Mouse (Mus musculus) kidney, postnatal 4 days (tissue): ENCODE results near the gene Pi4k2a.
"Not testable (repeated sequence)": the region's sequence is repeated elsewhere in the genome, so short reads cannot be mapped to it uniquely, and the experiment has no call there.

Experiments
- DNase-seq, 2 experiments: peaks; one replicate each; pipeline ENCODE4 v3.0.0; 2021; ENCODE audit warnings: mixed read lengths in 2 of 2

The Pi4k2a gene

DNA sequence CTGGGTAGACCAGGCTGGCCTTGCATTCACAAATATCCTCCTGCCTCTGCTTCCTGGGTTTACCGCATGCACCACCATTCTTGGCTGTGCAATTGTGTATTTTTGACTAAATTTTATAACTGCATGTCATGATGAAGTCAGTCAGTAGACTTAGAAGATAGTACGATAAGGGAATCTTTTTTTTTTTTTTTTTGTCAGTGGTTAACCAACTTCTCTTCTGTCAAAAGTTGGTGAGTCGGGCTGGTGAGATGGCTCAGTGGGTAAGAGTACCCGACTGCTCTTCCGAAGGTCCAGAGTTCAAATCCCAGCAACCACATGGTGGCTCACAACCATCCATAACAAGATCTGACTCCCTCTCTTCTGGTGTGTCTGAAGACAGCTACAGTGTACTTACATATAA lies 8.7 kb upstream of the Pi4k2a start:
- not testable (repeated sequence) for DNase-seq

DNA sequence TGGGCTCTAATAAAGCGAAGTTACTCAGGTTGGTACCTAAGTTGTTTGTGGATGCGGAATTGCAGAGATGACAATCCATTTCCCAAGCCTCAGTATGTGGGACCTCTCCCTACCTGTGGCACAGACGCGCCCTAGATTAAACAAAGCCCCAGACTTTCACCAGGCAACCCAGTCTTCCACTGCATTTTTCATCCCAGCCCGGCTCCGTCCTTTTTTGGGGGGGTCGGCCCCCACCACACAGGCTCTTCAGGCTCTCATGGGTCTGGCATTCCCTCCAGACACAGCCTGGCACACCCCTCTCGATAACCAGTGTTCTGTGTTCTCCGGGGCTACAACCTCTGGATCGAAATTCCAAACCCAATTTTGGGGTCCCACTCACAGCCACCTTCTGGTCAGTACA lies 4.6 kb upstream of the Pi4k2a start:
- no peak for DNase-seq

DNA sequence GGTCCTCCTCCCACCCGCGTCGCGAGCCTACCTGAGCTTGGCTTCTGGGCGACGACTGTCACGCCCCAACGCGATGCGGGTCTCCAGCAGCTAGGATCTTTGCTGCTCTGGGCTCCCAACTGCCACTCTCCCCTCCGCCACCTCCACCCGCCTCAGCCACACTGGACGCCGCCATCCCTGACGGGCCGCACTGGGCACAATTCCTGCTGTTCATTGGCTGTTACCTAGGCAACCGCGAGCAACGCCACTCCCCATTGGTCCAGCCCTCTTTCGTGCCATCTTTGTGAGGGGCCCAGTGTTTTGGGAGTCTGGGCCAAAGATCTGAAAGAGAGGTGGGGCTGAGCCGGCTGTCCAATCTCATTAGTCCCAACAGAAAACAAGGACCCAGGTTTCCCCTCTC lies 4.1 kb upstream of the Pi4k2a start, which contains the start of gene Morn4:
Gene Morn4 (minus strand): TSS at position 192 of the 400 bp plus-strand sequence.
- DNase-seq, result peak; percentile 91 to 95

DNA sequence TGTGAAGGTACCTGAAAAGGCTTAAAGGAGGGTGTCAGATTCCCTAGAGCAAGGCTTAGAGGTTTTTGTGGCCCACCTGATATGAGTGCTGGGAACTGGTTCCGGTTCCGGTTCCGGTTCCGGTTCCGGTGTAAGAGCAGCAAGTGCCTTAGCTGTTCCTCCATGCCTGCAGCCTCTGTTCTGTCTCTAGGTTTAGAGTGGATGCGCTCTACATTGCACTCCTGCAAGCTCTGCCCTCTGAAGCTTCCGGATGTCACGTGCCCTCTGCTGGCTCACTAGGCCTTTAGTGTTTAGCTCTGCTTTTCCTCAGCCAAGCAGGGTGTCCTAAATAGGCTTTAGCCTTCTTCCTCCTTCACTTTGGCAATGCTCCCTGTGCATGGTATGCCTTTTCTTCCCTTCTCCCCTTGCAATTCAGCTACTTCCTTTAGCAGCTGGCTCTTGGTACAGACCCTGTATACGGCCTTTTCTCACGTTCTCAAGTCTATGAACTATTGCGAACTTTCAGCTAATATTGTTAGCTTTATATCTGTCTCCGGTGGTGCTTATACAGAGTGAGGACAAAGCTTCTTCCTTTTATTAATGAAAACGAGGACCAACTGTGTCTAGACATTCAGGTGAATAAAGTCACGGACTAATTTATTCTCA lies 1.0 kb upstream of the Pi4k2a start:
- DNase-seq, result peak; percentile 61 to 74

DNA sequence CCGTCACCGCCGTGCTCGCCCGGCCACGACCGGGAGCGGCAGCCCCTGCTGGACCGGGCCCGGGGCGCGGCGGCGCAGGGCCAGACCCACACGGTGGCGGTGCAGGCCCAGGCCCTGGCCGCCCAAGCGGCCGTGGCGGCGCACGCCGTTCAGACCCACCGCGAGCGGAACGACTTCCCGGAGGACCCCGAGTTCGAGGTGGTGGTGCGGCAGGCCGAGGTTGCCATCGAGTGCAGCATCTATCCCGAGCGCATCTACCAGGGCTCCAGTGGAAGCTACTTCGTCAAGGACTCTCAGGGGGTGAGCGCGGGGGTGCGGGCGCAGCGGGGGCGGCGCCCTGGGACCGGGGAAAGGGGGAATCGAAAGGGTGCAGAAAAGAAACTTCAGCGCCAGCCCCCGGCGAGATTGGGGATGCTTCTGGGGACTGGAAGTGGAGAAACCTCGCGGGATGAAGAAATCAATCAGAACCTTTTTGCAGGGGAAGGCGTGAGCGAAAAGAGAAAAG lies 419 bp downstream of the Pi4k2a start:
- no peak for DNase-seq

DNA sequence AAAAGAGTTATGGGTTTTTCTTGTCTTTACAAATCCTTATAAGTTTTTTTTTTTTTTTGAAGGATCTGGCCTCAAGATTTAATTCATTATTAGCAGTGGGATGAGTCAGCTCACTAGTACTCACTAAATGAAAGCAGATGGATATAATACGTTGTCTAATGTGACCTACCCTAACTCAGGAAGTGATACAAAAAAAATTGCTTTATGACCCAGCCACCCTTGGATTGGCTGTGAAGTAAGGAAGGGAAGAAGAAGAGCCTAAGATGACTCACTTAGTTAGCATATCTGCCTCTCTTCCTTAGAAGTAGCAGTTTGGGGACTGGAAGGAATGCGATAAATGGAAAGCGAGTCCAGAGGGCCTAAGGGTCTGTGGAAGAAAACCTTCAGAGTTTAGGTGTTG lies 9.1 kb downstream of the Pi4k2a start:
- no peak for DNase-seq

DNA sequence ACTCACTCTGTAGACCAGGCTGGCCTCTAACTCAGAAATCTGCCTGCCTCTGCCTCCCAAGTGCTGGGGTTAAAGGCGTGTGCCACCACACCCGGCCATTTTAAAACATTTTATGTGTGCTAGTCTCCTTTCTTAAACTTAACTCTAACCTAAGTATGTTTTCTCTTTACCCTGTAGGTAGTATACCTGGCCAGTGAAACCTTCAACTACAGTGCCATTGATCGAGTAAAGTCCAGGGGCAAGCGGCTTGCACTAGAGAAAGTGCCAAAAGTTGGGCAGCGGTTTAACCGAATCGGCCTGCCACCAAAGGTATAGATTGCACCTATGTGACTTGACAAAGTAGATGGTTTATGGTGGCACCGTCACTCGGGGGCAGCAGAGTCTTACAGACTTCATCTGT lies 14.4 kb downstream of the Pi4k2a start:
- no peak for DNase-seq

DNA sequence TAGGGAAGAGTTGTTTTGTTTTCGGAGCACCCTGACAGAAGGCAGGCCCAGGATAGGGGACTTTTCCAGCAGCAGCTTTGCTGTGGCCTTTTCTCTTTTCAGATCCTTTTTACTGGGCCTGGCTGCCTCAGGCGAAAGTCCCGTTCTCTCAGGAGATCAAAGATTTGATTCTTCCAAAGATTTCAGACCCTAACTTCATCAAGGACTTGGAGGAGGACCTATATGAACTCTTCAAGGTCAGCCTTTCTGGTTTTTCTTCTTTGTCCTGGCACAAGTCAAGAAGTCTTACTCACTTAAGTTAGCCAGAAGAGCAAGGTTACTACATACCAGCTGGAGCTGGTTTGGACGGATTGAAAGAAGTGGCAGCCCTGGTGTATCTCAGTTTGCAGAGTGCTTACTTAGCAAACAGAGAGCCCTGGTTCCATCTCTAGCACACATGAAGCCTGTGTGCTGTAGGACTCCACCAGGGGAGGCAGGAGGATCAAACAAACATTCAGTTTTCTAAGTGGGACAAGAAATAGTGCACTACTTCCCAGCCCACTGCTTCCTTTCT lies 25.6 kb downstream of the Pi4k2a start:
- DNase-seq, result no peak

DNA sequence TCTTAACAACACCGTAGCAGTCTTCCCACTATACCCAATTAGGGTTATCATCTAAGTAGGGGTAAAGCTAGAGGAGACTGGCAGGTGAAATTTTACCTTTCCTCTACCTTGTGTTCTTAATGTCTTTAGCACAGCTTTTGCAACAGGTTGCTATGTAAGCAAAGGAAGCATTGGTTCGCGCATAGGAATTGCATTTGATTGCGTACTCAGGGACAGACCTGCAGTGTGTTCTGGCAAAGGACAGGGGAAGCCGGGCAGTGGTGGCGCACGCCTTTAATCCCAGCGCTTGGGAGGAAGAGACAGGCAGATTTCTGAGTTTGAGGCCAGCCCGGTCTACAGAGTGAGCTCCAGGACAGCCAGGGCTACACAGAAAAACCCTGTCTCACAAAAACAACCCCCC lies 27.9 kb downstream of the Pi4k2a start:
- no peak for DNase-seq

DNA sequence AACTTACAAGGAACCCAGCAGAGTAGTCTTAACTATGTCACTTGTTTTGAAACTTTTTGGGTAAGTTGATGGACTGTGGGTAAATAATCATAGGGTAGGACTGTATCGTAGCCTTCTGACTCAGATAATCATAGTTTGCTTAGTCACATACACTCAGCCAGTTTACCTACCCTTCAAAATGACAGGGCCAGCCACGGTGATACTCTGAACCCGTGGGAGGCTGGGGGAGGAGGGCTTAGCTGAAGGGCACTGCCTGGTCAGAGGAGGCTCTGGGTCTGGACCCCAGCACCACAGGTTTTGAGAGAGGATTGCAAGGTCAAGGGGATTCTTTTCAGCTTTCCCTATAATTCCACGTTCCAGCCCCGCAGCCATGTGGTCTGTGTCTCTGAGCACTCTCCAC lies 28.3 kb downstream of the Pi4k2a start:
- DNase-seq, result no peak

DNA sequence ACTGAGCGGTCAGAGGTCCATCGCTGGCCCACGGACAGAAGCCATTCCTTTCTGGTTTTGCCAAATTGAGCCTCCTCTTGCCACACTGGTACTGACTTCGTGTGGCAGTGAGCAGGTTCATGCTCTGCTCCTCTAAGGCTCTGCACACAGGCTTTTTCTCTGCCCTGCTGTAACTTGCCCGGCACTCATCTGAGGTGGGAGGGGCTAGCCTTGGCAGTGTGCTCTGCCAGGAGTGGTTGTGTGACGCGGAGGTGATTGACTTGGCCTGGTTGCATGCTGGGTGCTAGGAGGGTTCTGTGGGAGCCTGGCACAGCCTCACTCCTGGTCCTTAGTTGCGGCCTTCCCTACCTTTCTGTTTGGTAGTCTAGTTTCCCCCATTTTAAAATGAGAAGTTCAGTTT lies 30.2 kb downstream of the Pi4k2a start:
- DNase-seq, result no peak

DNA sequence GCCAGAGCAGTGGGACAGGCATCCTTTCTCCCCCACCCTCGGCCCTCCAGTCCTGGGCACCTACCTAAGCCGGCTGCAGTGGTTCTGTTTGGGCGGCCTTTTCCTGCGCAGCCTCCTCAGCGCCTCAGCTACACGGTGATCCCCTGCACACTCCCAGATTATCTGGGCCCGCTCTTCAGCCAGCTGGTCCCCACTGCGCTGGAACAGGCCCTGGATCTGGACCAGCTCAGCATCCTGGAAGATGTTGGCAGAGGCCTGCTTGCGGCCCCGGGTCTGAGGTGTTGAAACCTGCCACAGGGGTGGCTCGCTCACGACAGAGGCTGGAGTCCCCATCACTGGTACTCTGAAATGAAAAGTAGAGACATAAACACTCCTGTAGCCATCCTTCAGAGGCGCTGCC lies 34.4 kb downstream of the Pi4k2a start:
- no peak for DNase-seq

DNA sequence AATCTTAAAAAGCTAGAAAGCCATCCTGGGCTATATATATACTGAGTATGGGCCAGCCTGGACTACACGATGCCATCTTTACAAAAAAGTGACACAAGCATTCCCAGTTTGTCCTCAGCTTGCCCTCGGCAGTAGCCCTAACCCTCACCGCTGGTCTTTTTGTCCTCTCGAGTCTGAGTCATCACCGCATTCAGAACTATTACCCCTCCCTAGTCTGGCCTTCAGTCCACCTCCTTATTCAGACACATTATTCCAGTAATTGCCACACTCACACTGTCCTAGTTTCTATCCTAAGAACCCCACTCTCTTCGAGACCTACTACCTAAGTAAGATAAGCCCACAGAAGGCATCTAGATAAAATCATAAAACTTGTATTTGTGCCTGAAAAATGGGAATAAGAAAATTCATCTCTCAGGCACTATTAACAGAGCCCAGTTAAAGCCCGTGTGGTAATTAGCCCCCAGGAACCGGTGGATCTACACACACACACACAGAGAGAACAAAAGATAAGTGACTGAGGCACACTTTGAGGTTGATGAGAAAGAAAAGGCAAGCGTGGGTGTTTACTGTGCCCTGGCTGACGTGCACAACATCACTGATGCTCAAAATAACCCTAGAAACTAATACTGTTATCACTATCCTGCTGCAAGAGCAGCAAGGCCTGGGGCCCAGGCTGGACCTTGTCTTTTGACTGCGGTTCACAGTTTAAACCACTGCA lies 35.4 kb downstream of the Pi4k2a start:
- no peak for DNase-seq

DNA sequence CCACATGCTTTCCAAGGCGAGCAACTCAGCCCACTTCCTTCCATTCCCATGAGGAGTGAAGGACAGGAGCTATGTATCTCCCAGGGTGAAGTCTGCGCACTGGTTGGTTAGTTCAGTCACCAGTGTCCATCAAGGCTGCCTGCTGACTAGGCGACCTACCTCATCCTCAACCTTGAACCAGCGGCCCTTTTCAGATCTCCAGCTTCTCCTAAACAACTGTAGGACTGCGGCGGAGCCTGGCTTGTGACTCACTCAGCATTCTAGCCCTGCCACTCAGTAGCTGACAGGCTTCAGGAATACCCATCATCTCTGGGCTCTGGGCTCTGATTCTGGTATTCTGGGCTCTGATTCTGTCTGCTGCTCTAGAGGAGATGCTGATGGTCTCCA lies 35.9 kb downstream of the Pi4k2a start:
- DNase-seq, result no peak

DNA sequence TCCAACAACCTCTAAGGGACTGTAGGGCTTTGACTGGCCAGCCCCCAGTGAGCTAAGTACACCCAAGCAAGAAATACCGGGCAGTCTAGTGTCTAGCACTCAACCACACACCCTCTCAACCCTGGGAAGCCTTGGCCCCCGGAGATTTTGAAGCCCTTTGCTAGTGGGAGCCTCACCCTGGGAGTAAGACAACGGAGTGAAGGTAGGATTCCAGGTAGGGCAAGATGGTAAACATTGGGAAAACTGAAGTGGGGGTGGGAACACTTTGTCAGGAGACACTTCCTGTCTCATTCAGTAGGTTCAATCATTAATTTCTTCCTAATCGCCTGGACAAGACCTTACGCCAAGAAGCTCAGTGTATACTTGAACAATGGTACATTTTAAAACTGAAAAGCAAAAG lies 36.8 kb downstream of the Pi4k2a start:
- no peak for DNase-seq

DNA sequence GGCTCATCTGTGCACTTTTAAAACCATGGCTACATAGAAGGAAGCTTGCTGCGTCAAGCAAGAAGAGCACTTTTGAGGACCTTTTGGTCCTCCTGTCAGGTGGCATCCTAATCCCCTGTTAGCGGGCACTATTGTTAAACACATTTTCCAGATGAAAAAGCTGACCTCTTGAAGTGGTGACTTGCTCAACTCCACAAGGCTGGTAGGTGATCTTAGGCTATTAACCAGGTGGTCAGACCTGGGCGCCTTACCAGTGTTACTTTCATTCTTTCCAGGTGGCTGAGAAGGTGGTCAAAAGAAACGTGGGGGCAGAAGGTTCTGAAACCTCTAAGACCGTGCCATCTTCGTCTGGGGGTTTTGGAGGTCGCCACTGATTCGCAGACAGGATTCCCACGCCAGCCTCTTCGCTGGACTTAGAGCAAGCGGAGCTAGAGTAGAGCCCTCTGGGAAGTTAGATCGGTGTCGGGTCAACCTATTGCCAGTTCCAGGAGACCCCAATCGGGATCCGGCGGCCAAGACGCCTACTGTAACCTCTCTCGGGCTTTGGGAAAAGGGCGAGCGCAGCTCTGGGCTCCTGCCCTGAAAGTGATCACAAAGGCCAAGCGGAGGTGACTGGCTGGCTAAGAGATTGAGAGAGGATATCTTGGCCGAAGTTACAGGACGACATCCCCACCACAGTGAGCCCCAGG lies 37.9 kb downstream of the Pi4k2a start:
- no peak for DNase-seq

DNA sequence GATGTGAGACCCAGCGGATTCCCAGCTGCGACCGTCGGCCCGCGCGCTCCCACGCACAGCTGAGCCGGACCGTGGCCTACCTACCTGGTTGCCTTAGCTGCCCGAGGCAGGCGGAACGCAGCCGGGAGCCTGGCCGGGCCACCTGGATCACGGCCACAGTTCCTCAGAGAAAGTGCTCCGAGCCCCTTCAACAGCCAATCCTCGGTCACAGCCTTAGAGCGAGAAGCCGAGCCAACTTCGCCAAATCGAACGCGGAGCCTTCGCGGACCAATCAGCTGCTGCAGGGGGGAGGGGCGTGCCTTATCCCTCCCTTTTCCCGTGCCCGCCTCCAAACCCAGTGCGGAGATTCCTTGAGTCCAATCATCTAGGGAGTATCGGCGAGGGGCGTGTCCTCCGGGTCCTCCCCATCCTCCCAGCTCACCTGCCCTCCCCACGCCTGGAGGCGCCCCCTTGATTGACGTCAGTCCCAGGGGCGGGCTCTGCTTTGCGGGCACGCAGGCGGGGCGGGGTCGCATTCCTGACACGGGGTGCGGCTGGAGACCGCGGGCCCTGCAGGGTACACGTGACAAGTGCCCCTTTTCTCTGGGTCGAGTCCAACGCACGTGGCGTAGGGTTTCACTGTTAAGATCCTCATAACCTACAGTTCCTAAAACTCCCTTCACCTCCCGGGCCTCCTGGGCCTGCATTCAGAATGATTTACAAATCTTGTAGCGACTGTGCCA lies 38.7 kb downstream of the Pi4k2a start, which contains the start of gene Avpi1:
Gene Avpi1 (minus strand): TSS at position 273 of the 722 bp plus-strand sequence.
- peak; percentile 97 to 98 for DNase-seq

DNA sequence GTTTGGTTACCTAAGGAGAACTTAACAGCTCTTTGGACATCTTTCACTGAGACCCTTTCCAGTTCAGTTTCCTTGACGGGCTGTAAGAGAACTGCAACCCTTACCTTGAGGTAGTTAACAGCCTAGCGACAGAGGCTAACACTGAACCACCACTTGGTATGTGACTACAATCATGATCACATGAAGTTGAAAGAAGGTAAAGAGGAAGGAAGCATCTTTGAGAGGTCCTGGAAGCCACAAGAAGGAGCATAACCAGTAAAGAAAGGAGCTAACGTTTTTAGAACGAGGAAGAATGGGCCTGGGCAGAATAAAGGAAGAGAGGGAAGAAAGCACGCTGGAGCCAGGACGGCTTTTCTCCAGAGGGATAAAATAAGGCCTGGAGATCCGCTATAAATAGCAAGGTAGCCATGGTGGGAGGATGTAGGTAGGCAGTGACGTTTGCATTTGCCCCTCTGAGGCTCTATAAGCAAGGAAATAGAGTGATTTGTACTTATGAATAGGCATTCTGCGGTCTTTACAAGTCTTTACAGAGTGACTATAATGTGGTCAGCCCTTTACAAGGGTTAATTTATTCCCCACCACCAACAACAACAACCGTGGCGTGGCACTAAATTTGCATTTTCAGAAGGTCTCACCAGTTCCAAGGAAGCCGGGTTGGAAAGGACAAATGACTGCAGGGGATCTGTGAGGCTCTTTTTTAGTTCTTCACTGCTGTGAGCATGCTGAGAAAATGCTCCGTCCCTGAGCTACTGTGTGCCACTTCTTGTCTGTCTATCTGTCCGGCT lies 39.4 kb downstream of the Pi4k2a start:
- no peak for DNase-seq

DNA sequence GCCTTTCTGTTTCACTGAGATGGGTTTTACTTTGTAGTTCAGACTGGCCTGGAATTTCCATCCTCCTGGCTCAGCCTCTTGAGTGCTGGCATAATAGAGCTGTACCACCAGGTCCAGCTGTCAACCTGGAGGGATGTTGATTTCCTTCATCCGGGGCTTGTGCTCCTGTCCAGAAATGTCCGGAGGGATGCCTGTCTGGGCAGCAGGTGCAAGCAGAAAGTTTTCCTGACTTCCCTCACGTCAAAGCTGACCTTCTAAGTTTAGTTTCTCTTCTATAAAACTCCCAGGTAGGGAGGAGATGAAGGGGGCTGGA lies 40.0 kb downstream of the Pi4k2a start:
- no peak for DNase-seq

DNA sequence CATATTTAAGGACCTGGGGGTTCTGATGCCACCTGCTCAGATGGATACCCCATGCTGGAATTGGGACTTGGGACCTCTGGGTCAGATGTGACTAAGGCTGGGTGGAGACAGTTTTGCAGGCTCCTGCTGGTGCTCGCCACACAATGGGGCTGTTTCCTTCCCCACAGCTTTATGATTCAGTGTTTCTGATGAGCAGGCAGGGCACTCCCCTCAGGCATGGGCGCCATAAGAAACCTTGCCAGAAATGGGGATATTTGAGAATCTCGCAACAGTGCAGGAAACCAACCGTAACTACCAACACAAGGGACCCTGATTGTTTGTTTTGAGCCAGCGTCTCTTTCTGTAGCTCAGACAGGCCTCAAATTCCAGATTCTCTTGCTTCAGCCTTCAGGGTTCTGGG lies 40.8 kb downstream of the Pi4k2a start:
- DNase-seq, result no peak

DNA sequence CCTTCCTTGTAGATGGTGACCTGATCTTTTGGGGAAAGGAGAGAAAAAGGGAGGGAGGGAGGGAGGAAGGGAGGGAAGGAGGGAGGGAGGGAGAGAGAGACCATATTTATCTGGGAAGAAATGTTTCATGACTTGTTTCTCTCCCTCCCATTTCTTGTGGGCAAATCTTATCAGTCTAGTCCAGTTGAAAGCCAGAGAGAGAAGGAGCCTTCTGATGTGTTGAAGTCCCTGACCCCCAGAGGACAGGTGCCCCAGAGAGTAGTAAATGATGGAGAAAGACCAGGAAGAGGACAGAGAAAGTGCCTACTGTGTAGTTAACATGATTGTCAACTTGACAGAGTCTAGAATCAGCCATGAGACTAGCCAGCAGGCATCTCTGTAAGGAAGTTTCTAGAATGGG lies 44.8 kb downstream of the Pi4k2a start:
- DNase-seq, result no peak

DNA sequence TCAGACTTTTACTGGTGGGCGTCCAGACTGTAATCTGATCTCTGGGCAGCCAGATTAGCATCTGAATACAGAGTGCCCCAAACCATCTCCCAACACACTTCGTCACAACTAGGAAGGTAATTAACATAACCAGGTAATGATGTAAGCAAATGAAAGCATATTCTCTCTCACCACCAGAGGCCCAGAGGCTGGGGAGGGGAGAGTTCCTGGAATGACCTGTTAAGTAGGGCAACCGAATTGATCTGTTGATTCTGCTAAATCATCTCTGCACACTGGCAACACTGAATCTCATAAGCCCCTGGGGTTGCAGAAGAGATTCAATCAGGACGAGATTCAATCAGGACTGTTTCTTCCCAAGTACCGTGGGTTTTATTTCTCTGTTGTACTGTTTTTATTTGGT lies 45.9 kb downstream of the Pi4k2a start:
- DNase-seq, result no peak
